Mouse (Mus musculus) retina, postnatal 7 days (tissue): Measurements from ENCODE around the gene Gm20929.
"Not testable (repeated sequence)": the region's sequence is repeated elsewhere in the genome, so short reads cannot be mapped to it uniquely, and the experiment has no call there.

Source experiments
- DNase-seq: peaks from one replicate; pipeline ENCODE4 v3.0.0-alpha.2; 2012; ENCODE audit warnings: low read depth, low spot score

Gene Gm20929

DNA sequence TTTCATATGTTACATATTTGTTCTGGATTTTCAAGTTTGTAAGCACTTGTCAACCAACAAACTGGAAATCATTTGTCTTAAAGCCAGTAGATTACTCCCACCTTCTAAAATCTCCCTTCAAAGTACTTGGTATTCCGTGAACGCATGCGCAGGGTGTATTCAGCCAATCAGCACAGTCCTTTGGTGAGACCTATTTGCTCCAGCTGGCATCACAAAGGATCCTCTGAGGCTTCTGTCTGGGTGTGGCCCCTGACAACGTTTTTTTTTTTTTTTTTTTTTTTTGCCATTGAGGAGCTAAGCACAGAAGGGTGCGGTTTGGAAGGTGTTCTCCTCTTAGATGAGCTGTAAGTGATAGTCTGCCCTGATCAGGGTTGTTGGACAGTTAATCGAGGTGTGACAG lies at the start of gene Gm20929:
Gene Gm20929 (plus strand): TSS at position 301 of the 400 bp plus-strand sequence.
- DNase-seq, result not testable (repeated sequence)
